Mouse (Mus musculus) MEL (cell line): ENCODE results near the gene Ext2.

Experiments
- CTCF ChIP-seq, 3 experiments: IDR thresholded peaks in 2 of 3; conservative IDR thresholded peaks in 1 of 3; 2 replicates each; pipeline ENCODE4 v1.5.1; 2011 to 2012; ENCODE audit warnings: low read length in 3 of 3, low read depth in 2 of 3, mild to moderate bottlenecking in 2 of 3, improper control_type of control experiment in 1 of 3, inconsistent platforms in 1 of 3, mixed read lengths in 1 of 3, moderate library complexity in 1 of 3; ENCODE audit not compliant: control insufficient read depth in 1 of 3, insufficient read depth in 1 of 3, poor library complexity in 1 of 3, severe bottlenecking in 1 of 3
- MYC ChIP-seq: IDR thresholded peaks from 2 replicates; pipeline ENCODE4 v1.6.1; 2011; ENCODE audit warnings: low read depth, mild to moderate bottlenecking, low read length, improper control_type of control experiment, moderate library complexity
- RAD21 ChIP-seq: IDR thresholded peaks from 2 replicates; pipeline ENCODE4 v1.6.1; 2011; ENCODE audit warnings: mild to moderate bottlenecking, low read depth, low read length, improper control_type of control experiment
- TAL1 ChIP-seq: IDR thresholded peaks from 2 replicates; pipeline ENCODE4 v1.6.1; 2012; ENCODE audit warnings: mild to moderate bottlenecking, inconsistent platforms, low read length, moderate library complexity, mixed read lengths

GRCm38 (mm10) chr2:93802947-93803346 is 19.4 kb downstream of the Ext2 start:
- no peak for TF ChIP-seq RAD21
- no peak for TF ChIP-seq CTCF (IDR thresholded peaks at IDR 0.05 in 2 of 3, conservative IDR thresholded peaks at IDR 0.05 in 1 of 3; ENCODE audit: control insufficient read depth in 1 of 3, insufficient read depth in 1 of 3, low read depth in 2 of 3, low read length in 3 of 3, poor library complexity in 1 of 3, severe bottlenecking in 1 of 3)
- TF ChIP-seq TAL1: no peak
- no peak for TF ChIP-seq MYC
